Mouse (Mus musculus) kidney, adult 8-10 months (tissue): ENCODE data around the gene Ddb1.
"Not testable (repeated sequence)": the region's sequence is repeated elsewhere in the genome, so short reads cannot be mapped to it uniquely, and the experiment has no call there.

ENCODE experiments used
- DNase-seq, 2 experiments: peaks; one replicate each; pipeline ENCODE4 v3.0.0; 2022

Ddb1 gene

GRCm38 (mm10) chr19:10605293-10605900, at the start of gene Ddb1, which contains the start of gene Tkfc:
Ddb1 (plus strand) TSS chr19:10605327.
Tkfc (minus strand) TSS chr19:10605654.
- peak; percentile 98 to 99 for DNase-seq

GRCm38 (mm10) chr19:10555624-10556510, 49.3 kb upstream of the Ddb1 start, which contains the start of gene Tmem216:
Tmem216 (minus strand) TSS chr19:10556238.
- peak; percentile 78 to 79 for DNase-seq

DNA sequence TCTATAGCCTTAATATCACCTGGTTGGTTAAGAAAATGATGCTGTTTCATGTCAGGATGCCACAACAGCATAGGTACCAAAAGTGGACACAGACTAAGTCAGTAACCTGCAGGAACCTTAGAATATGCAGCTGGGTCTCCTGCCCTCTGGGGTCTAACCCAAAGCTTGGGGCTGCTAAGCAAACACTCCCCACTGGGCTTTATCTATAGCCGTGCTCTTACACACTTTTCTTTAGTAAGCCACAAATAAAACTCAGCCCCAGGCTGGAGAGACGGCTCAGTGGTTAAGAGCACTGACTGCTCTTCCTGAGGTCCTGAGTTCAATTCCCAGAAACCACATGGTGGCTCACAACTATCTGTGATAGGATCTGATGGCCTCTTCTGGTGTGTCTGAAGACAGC, 48.1 kb upstream of the Ddb1 start:
- no peak for DNase-seq

- no peak for DNase-seq
These were observed 47.7 kb upstream of the Ddb1 start for GRCm38 (mm10) chr19:10557430-10557829.

DNA sequence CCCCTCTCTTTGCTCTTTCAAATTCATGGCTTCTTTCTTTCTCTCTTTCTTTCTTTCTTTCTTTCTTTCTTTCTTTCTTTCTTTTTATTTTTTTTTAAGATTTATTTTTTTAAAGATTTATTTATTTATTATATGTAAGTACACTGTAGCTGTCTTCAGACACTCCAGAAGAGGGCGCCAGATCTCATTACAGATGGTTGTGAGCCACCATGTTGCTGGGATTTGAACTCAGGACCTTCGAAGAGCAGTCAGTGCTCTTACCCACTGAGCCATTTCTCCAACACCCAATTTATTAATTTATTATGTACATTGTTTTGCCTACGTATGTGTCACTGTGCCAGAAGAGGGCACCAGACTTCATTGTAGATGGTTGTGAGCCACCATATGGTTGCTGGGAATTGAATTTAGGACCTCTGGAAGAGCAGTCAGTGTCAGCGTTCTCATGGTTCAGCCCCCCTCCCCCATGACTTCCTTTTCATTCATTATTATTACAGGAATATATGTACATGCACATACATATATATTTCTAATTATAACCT, 47.2 kb upstream of the Ddb1 start:
- DNase-seq = not testable (repeated sequence)

DNA sequence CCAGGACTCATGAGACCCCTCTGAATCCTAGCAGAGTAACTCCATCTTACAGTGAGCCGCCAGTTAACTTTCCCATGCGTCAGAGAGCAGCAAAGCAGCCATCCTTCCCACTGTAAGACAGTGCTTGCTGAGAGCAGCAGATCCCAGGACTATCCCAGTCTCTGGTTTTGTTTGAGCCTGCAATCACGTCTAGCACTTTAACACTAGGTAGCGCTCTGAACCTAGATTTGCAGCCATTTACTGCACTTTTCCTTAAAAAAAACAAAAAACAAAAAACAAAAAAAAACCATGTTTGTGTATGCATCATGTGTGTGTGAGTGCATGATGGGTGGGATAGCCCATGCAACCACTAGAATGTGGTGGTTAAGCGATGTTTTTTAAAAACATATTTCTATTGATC, 45.0 kb upstream of the Ddb1 start:
- DNase-seq = no peak

DNA sequence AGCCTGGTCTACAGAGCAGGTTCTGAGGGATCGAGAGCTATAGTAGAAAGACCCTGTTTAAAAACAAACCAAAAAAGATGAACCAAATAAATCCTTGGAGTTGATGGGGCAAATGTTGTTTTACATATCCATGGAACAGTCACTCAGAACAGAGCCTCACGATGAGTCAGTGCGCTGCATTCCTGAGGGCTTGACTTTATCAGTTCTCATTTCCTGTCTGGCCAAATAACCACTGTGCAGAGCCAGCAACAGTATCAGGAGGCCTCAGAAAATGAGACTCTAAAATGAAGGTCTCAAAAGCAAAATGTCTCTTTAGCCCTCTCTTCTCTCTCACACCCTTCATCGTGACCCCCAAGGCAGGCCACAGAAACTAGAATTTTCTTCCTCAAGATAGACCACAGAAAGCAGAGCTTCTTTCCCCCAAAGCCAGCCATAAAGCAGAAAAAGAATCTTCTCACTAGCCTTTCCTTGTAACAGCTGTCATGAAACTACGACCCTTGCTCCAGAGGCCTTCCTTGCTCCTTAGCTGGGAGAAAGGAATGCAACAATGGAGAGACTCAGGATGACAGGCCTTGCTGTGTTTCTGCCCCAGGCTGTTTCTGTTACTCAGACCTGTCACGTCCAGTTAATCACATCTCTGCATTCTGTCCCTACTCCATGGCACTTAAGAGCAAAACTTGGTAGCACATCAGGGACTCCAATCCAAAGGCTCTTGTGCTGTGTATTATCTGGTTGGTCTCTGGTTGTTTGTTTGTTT, 43.4 kb upstream of the Ddb1 start:
- DNase-seq = no peak

DNA sequence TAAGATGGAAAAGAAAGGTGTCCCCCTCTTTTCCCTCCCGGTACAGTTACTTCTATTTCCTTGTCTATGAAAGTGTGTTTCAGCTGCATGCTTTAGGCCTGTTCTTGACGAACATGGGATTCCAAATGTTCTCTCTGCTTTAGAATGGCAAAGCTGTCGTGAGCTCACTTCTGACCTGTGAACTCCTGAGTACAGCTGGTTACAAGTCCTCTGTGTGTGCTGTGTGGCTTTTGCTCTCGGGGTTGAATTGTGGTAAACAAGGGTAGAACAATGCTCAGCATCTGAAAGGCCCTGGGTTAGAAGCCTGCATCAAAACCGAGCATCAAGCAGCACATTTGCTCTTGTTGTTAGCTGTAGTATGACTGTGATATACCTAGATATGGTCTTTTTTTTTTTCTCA, 42.8 kb upstream of the Ddb1 start:
- DNase-seq = no peak

DNA sequence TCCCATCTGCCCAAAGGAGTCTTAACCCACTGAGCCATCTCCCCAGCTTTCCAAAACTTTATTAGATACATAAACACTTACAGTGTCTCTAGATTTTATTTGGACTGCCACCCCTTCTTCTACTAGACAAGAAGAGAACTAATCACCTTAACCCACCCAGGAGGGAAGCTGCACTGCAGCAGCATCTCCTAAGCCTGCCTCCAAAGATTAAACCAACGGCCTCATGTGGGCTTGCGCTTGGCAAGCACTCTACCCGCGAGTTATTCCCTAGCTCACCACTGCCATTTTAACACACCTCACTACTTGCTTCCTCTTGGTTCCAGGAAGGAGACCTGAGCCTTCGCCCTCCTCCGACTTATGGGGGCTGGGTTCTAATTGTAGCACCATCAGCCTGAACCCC, 40.8 kb upstream of the Ddb1 start:
- DNase-seq = no peak

GRCm38 (mm10) chr19:10565217-10565616, 39.9 kb upstream of the Ddb1 start:
- DNase-seq = no peak

DNA sequence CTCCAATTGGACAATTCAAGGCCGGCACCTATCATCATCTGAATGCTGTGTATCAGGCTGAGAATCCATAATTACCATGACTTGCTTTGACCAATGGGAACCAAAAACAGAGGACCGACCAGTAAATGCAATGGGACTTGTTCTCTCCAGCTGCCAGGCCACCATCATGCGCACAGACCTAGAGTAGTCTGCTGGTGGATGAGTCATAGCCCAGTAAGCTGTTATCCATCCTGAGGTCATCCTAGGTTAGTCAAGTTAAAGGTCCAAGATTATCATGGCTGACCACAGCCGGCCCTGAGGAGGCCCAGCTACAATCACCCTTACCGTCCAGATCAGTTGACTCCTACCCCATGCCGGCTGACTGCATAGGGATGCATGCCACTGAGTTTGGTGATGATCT, 35.5 kb upstream of the Ddb1 start:
- DNase-seq = no peak

DNA sequence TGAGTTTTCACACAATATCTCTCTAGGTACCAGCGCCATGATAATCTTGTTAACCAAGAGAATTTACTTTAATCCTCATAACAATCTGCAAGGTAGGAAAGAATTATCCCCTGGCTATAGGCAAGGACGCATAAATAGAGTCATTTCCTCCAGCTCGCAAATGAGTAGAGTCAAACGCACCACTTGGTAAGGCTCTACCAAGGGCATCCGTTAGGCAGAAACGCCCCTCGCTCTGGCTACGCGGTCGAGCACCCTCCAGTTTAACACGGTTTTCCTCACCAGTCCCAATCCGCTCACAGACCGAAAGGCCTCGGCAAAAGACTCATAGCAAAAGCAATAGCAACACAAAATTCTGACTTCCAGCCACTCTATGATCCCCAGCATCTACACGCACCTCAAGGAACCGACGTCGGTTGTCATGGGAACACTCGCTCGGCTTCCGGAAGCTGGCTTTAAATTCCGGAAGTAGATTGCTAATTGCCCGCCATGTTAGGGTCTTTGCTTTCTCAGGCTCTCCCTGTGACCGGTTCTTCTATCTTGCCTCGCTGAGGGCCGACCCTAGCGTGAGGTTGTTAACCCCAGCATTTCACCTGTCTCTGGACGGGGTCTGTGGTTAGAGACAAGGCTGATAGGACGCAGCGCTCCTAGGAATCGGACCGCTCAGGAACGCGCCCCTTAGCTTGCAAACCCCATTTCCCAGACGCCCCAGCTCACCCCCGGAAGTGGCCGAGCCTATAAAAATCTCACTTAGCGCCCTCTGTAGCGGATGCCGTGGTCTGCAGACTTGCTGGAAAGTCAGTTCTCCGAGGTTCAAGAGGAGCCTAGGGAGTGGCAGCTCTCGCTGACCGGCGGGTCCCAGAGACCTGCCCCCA, 28.2 kb upstream of the Ddb1 start, which contains the start of the genes Cyb561a3 and Tmem138:
TSS of gene Cyb561a3 (plus strand) at position 483 of the 872 bp plus-strand sequence.
TSS of gene Tmem138 (minus strand) at position 673 of the 872 bp plus-strand sequence.
- peak; percentile 93 to 94 for DNase-seq

- DNase-seq = no peak
These were observed 25.0 kb upstream of the Ddb1 start for GRCm38 (mm10) chr19:10580102-10580501.

- DNase-seq = no peak
These were observed 24.4 kb upstream of the Ddb1 start for GRCm38 (mm10) chr19:10580761-10581160.

DNA sequence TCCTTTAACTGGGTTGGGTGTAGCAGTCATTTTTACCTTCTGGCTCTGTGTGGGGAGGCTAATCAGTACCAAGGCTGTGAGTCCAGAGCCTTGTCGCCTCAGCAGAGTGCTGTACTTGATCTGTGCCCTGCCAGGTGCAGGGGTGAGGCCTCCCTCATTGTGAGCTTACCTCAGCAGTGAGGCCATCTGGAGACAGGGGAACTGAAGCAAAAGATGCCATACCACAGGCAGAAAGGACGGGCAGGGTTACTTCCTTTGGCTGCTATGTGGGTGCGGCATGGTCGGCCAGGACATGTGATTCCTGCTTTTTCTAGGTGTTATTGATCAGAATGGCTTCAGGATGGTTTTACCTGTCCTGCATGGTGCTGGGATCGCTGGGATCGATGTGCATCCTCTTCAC, 23.1 kb upstream of the Ddb1 start:
- no peak for DNase-seq

DNA sequence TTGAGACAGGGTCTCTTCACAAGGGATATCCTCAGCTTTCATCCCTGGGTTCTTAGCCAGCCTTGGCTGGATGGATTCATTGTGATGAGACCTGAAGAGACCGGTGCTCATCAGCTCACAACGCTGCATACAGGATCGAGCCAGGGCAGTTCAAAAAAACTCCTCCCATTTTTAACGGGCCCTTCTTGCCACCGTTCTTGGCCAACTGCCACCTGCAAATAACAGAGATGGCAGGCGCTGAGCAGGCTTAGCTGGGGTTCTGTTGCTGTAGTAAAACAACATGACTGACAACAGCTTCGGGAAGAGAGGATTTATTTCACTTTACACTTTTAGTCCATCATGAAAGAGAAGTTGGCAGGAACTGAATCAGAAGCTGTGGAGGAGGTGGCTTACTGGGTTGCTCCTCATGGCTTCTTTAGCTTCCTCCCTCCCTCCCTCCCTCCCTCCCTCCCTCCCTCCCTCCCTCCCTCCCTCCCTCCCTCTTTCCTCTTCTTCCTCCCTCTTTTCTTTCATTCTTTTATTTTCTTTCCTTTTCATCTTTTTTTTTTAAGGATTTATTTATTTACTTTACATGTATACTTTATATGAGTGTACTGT, 21.5 kb upstream of the Ddb1 start:
- no peak for DNase-seq

DNA sequence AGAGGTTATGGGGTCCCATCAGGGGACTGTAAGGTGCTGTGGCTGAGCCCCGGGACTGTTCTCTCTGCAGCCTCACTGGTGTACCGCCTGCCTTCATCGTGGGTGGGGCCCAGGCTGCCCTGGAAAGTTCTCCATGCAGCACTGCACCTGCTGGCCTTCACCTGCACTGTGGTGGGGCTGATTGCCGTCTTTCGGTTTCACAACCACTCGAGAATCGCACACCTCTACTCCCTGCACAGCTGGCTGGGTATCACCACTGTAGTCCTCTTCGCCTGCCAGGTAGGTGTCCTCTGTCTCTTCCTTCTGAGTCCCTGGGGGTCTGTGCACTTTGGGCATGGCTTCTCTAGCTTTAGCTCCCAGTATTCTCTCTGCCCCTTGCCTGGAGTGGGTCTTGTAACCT, 20.0 kb upstream of the Ddb1 start:
- DNase-seq = no peak

- DNase-seq = no peak
These were observed 17.9 kb upstream of the Ddb1 start for GRCm38 (mm10) chr19:10587231-10587630.

DNA sequence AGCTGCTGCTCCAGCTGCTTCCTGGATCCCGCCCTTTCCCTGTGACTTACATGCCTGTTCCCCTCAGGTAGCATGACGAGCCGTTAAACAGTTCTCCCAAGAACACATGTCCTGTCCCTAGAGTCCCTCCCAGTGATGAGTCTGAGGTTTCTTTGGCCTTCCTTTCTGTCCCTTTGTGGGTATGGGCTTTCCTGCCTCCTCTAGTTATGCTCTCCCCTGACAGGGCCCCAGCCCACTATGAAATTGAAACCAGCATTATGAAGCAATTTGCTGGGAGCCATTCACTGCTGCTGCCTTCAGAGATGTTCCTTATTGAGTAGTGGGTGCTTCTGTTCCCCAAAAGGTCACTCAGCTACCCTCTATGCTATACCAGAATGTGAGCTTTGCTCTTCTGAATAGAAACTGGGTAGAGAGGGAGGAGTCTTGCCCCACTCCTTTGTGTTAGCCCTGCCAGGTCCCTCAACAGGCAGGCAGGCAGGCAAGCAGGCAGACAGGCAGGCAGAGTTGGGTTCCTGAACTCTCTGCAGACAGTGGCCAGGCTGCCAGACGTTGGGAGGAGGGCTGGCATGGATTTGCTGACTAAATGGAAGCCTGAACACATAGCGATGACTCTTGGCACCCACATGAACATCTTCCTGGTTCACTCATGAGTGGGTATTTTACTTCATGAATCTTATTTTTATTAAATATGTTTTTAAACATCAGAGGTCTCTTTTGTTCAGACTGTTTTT, 15.8 kb upstream of the Ddb1 start:
- no peak for DNase-seq

DNA sequence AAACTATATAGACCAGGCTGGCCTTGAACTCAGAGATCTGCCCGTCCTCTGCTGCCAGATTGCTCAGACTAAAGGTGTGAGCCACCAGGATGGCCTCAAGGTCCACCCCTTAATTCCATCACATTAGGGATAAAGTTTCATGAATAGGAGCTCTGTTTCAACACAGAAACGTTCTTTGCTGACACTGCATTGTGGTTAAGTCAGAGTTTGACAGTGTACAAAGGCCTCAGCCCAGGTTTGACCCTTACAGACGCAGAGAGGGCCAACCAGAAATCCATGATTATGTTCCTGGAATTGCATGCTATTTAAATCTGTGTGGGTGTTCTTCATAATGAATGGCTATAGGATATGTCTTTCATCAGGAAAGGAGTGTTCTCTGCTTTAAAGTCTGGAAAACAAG, 14.8 kb upstream of the Ddb1 start:
- DNase-seq = no peak
